Mouse (Mus musculus): ENCODE data around the gene Esp8. TPM values are rescaled to one million over a fixed set of nuclear protein-coding genes. Genes with fewer than 3 reads are reported as not detected.
"Not testable (repeated sequence)": the region's sequence is repeated elsewhere in the genome, so short reads cannot be mapped to it uniquely, and the experiment has no call there.

Esp8 gene
- total and polyA plus RNA-seq, 3 experiments = not detected

DNA sequence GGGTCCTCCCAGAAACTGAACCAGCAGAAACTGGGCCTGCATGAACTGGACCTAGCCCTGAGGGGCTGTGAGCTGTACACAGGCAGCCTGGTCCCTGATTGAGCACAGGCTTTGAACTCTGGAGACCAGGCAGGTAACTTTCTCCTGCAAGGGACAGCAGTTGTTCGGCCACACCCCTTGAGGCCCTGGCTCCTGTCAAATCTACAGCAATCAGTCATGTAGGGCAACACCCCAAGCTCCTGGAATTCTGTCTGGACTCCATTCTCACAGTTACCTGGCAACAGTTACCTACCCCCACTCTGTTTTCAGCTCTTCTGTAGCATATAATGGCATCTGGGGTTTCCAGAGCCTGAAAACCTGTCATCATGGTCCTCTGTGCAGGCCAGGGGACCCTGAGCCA lies 11.3 kb downstream of the Esp8 start:
- Histone ChIP-seq H3K9ac (ENCODE audit: control insufficient read depth, low read depth, low read length, poor library complexity, severe bottlenecking) (no peak overlapping the region), H3K79me2 (ENCODE audit: control insufficient read depth, insufficient read depth, low read length, poor library complexity) (no peaks in the 10 kb centered on the region), H3K9me3 (replicated peaks; ENCODE audit: insufficient read depth, low read length) (no peaks in the 10 kb centered on the region), H3K4me1 (ENCODE audit: control insufficient read depth in 1 of 2, insufficient read depth in 2 of 2, low read length in 2 of 2) (peaks cover 2 to 5% of the 10 kb centered on the region in 2 experiments; a peak in 3 of 4 replicates), H3K27me3 (ENCODE audit: control insufficient read depth in 1 of 2, insufficient read depth in 2 of 2, low read length in 2 of 2) (no peaks in the 10 kb centered on the region), H3K36me3 (ENCODE audit: control insufficient read depth in 1 of 2, insufficient read depth in 2 of 2, low read length in 2 of 2) (peaks cover 0 to 11% of the 10 kb centered on the region in 2 experiments; a peak in 2 of 4 replicates), H3K27ac (ENCODE audit: control insufficient read depth, low read depth, low read length) (no peak overlapping the region), H3K4me3 (ENCODE audit: control insufficient read depth in 1 of 2, insufficient read depth in 1 of 2, low read depth in 2 of 2, low read length in 2 of 2) (no peak overlapping the region)
- TF ChIP-seq SMC3 (IDR thresholded peaks at IDR 0.05; ENCODE audit: low read depth, low read length) = no peak
- no peak for TF ChIP-seq MAZ (IDR thresholded peaks at IDR 0.05; ENCODE audit: low read depth, low read length)
- no peak for TF ChIP-seq JUND (IDR thresholded peaks at IDR 0.05; ENCODE audit: low read depth, low read length)
- no peak for TF ChIP-seq USF1 (IDR thresholded peaks at IDR 0.05; ENCODE audit: low read depth, low read length)
- TF ChIP-seq POLR2A (IDR thresholded peaks at IDR 0.05; ENCODE audit: control insufficient read depth in 1 of 2, insufficient read depth in 1 of 2, low read depth in 1 of 2, low read length in 2 of 2, poor library complexity in 1 of 2) = no peak
- TF ChIP-seq MYC (IDR thresholded peaks at IDR 0.05; ENCODE audit: low read depth, low read length) = no peak
- TF ChIP-seq GATA1 (IDR thresholded peaks at IDR 0.05; ENCODE audit: low read depth, low read length) = no peak
- no peak for TF ChIP-seq MAFK (IDR thresholded peaks at IDR 0.05; ENCODE audit: borderline replicate concordance, low read depth, low read length)
- TF ChIP-seq MAX (IDR thresholded peaks at IDR 0.05; ENCODE audit: low read length) = no peak
- no peak for DNase-seq (ENCODE audit: low read depth, low spot score)

DNA sequence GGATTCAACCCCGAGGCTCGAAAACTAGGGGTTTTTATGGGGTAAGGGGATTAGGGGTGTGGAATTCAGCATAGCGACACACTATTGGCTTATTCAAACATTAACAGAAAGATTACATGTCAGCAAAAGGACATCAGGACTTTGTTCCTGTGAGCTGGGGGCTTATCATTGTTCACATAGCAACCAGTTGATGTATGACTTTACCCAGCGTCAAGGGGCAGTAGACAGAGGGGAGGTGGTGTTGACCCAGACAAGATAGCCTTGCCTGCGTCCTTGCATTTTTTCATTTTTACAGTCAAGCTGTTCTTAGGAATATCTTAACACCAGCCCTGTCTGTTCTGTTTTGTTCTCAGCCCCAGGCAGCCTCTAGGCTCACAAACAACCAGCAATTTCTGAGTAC lies 27.2 kb downstream of the Esp8 start:
- not testable (repeated sequence) for H3K36me3 ChIP-seq (ENCODE audit: control insufficient read depth in 1 of 2, insufficient read depth in 2 of 2, low read length in 2 of 2); H3K4me3 ChIP-seq (ENCODE audit: control insufficient read depth in 1 of 2, insufficient read depth in 1 of 2, low read depth in 2 of 2, low read length in 2 of 2); H3K27me3 ChIP-seq (ENCODE audit: control insufficient read depth in 1 of 2, insufficient read depth in 2 of 2, low read length in 2 of 2); H3K79me2 ChIP-seq (ENCODE audit: control insufficient read depth, insufficient read depth, low read length, poor library complexity); H3K4me1 ChIP-seq (ENCODE audit: control insufficient read depth in 1 of 2, insufficient read depth in 2 of 2, low read length in 2 of 2); H3K27ac ChIP-seq (ENCODE audit: control insufficient read depth, low read depth, low read length); H3K9me3 ChIP-seq (replicated peaks; ENCODE audit: insufficient read depth, low read length); H3K9ac ChIP-seq (ENCODE audit: control insufficient read depth, low read depth, low read length, poor library complexity, severe bottlenecking); DNase-seq (ENCODE audit: low read depth, low spot score)

DNA sequence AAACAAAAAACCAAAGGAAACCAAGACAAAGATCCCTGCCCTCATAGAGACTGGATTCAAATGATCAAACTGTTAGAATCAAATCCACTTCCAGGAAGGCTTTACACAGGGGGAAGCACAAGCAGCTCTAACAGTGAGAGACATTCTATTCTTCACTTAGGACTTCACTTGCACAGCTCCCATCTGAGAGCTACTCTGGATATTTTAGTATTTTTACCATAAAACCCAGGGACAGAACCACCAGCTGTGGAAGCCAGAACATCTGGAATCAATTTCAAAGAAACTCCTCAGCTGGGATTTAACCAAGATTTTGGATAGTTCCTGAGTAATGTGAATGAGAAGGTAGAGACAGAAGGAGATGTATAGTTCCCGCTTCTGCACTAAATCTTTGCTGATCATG lies 33.6 kb downstream of the Esp8 start:
- H3K4me3 ChIP-seq (ENCODE audit: control insufficient read depth in 1 of 2, insufficient read depth in 1 of 2, low read depth in 2 of 2, low read length in 2 of 2) = no peak overlapping the region
- no peaks in the 10 kb centered on the region for H3K27me3 ChIP-seq (ENCODE audit: control insufficient read depth in 1 of 2, insufficient read depth in 2 of 2, low read length in 2 of 2)
- H3K4me1 ChIP-seq (ENCODE audit: control insufficient read depth in 1 of 2, insufficient read depth in 2 of 2, low read length in 2 of 2) = no peaks in the 10 kb centered on the region
- no peak overlapping the region for H3K27ac ChIP-seq (ENCODE audit: control insufficient read depth, low read depth, low read length)
- DNase-seq (ENCODE audit: low read depth, low spot score) = no peak
- H3K36me3 ChIP-seq (ENCODE audit: control insufficient read depth in 1 of 2, insufficient read depth in 2 of 2, low read length in 2 of 2) = no peaks in the 10 kb centered on the region
- no peak overlapping the region for H3K9ac ChIP-seq (ENCODE audit: control insufficient read depth, low read depth, low read length, poor library complexity, severe bottlenecking)
- no peak for TF ChIP-seq UBTF (IDR thresholded peaks at IDR 0.05; ENCODE audit: borderline replicate concordance, insufficient read depth, low read depth, low read length)
- no peak for TF ChIP-seq TBP (IDR thresholded peaks at IDR 0.05; ENCODE audit: low read depth, low read length)
- TF ChIP-seq MYC (IDR thresholded peaks at IDR 0.05; ENCODE audit: low read depth, low read length) = no peak
- TF ChIP-seq ZKSCAN1 (IDR thresholded peaks at IDR 0.05; ENCODE audit: low read depth, low read length) = no peak
- TF ChIP-seq USF1 (IDR thresholded peaks at IDR 0.05; ENCODE audit: low read depth, low read length) = no peak
- TF ChIP-seq MAZ (IDR thresholded peaks at IDR 0.05; ENCODE audit: low read depth, low read length) = no peak
- TF ChIP-seq HCFC1 (IDR thresholded peaks at IDR 0.05; ENCODE audit: low read depth, low read length) = no peak
- no peak for TF ChIP-seq MAFK (IDR thresholded peaks at IDR 0.05; ENCODE audit: borderline replicate concordance, low read depth, low read length)
- TF ChIP-seq MYB (IDR thresholded peaks at IDR 0.05; ENCODE audit: low read depth, low read length) = no peak
- no peak for TF ChIP-seq ZMIZ1 (IDR thresholded peaks at IDR 0.05; ENCODE audit: low read depth, low read length)
- no peak for TF ChIP-seq POLR2AphosphoS2 (IDR thresholded peaks at IDR 0.05; ENCODE audit: low read length)
- TF ChIP-seq ZC3H11A (IDR thresholded peaks at IDR 0.05; ENCODE audit: low read depth, low read length) = no peak
- TF ChIP-seq NELFE (IDR thresholded peaks at IDR 0.05; ENCODE audit: low read depth, low read length) = no peak
- no peak for TF ChIP-seq ELF1 (IDR thresholded peaks at IDR 0.05; ENCODE audit: low read depth, low read length)
- TF ChIP-seq JUND (IDR thresholded peaks at IDR 0.05; ENCODE audit: low read depth, low read length) = no peak
- H3K9me3 ChIP-seq (replicated peaks; ENCODE audit: insufficient read depth, low read length) = no peaks in the 10 kb centered on the region
- H3K79me2 ChIP-seq (ENCODE audit: control insufficient read depth, insufficient read depth, low read length, poor library complexity) = no peaks in the 10 kb centered on the region
